Mouse (Mus musculus) midbrain, embryonic 12.5 days (tissue): ENCODE data around the gene Ccdc15. TPM values are rescaled to one million over a fixed set of nuclear protein-coding genes. Genes with fewer than 3 reads are reported as not detected.

Experiments
- polyA plus RNA-seq: library from polyadenylated mRNA; unstranded; fragments of >200 nt; fragmentation: Nextera tagmentation; extraction: Ambion mirVana; gene quantifications from 2 replicates; pipeline ENCODE4 v1.2.1, GENCODE M21; 2016

The Ccdc15 gene
- polyA plus RNA-seq, 1 experiment from 2014 or later = 13.5 TPM

Other genes with a start within 250 kb of the Ccdc15 start
- gene Pknox2, start 201.0 kb downstream of the Ccdc15 start, polyA plus RNA-seq = 32.3 and 33.7 TPM in 2 replicates
- gene Tmem218, start 140.2 kb downstream of the Ccdc15 start, polyA plus RNA-seq = 15.4 and 16.2 TPM in 2 replicates
- 1.1 TPM in 2 replicates for gene Slc37a2, start 92.7 kb downstream of the Ccdc15 start, polyA plus RNA-seq
- 0.26 TPM in 2 replicates for gene Hepacam, start 18.9 kb upstream of the Ccdc15 start, polyA plus RNA-seq
- gene Robo4, start 53.5 kb upstream of the Ccdc15 start, polyA plus RNA-seq = 6.1 and 6.2 TPM in 2 replicates
- 52.2 and 65.0 TPM in 2 replicates for gene Robo3, start 84.8 kb upstream of the Ccdc15 start, polyA plus RNA-seq
- gene Msantd2, start 140.9 kb upstream of the Ccdc15 start, polyA plus RNA-seq = 45.7 and 53.3 TPM in 2 replicates
- gene Esam, start 179.6 kb upstream of the Ccdc15 start, polyA plus RNA-seq = 29.3 and 30.2 TPM in 2 replicates
- gene Vsig2, start 190.8 kb upstream of the Ccdc15 start, polyA plus RNA-seq = 0.56 TPM in 1 of 2 replicates, not detected in the other
- gene Nrgn, start 204.5 kb upstream of the Ccdc15 start, polyA plus RNA-seq = 3.0 and 3.4 TPM in 2 replicates
- gene Siae, start 207.3 kb upstream of the Ccdc15 start, polyA plus RNA-seq = 6.8 and 7.7 TPM in 2 replicates